ENCODE assay signal across 12 mouse cellular contexts in genomic region chr16:85133057-85133456, GRCm38 (mm10). TPM values are rescaled to one million over a fixed set of nuclear protein-coding genes. Genes with fewer than 3 reads are reported as not detected.
DNase-seq lines count a peak whose midpoint lies in the region; ATAC-seq and TF ChIP-seq lines count a peak whose summit lies in the region.
"Had no signal": no experiment of that assay in that cellular context is flagged by ENCODE, and none has a peak within 500 bp of the region (broad histone marks: within the 10 kb centered on the region; RNA-seq: fewer than 3 reads in every experiment).

No protein-coding gene starts in this region.

- H3K9ac ChIP-seq in heart, embryonic 12.5 days: no peak overlapping the region
- H3K9ac ChIP-seq in lung, embryonic 14.5 days: no peak overlapping the region
- no peak overlapping the region for H3K9ac ChIP-seq in embryonic facial prominence, embryonic 14.5 days (ENCODE audit: low read depth, low read length)
- no peak overlapping the region for H3K9ac ChIP-seq in liver, postnatal 0 days (replicated peaks)

- DNase-seq in heart, adult 18-20 months: no peak
- DNase-seq in lung, embryonic 14.5 days: peak; percentile 70
- no peak for DNase-seq in lung, postnatal 4 days
- DNase-seq in embryonic facial prominence, embryonic 14.5 days (ENCODE audit: low spot score): no peak
- no peak for DNase-seq in liver, postnatal 0 days
- DNase-seq in c-Kit-positive CD71-positive TER-119-positive erythroid progenitor cells, embryonic 14.5 days (ENCODE audit: low spot score): no peak
- DNase-seq in ovary, postnatal 36 days (ENCODE audit: low spot score): no peak
- DNase-seq: left cerebral cortex, postnatal 4 days; spleen, adult 18-20 months; thymus, postnatal 4 days had no signal

- H3K9me3 ChIP-seq in heart, embryonic 12.5 days (replicated peaks): no peaks in the 10 kb centered on the region
- no peaks in the 10 kb centered on the region for H3K9me3 ChIP-seq in lung, embryonic 14.5 days (ENCODE audit: low read depth, low read length)
- H3K9me3 ChIP-seq in embryonic facial prominence, embryonic 14.5 days (ENCODE audit: control insufficient read depth, low read length): no peaks in the 10 kb centered on the region
- no peaks in the 10 kb centered on the region for H3K9me3 ChIP-seq in liver, postnatal 0 days (ENCODE audit: low read length)

- no peaks in the 10 kb centered on the region for H3K27me3 ChIP-seq in heart, embryonic 12.5 days (replicated peaks)
- H3K27me3 ChIP-seq in lung, embryonic 14.5 days (ENCODE audit: insufficient read depth, low read length): no peaks in the 10 kb centered on the region
- no peaks in the 10 kb centered on the region for H3K27me3 ChIP-seq in embryonic facial prominence, embryonic 14.5 days (replicated peaks; ENCODE audit: control insufficient read depth, insufficient read depth, low read length)
- H3K27me3 ChIP-seq in liver, postnatal 0 days (ENCODE audit: insufficient read depth, low read length): no peaks in the 10 kb centered on the region

- TF ChIP-seq EP300 in liver, postnatal 0 days (IDR thresholded peaks at IDR 0.05; ENCODE audit: low read depth): no peak

- no peak for ATAC-seq in heart, embryonic 12.5 days (ENCODE audit: insufficient number of reproducible peaks, low FRiP score)
- ATAC-seq in lung, embryonic 14.5 days (ENCODE audit: insufficient read depth): peak; percentile 45; the same call in 1 of the 2 replicates
- ATAC-seq in embryonic facial prominence, embryonic 14.5 days (ENCODE audit: low read depth): no peak
- no peak for ATAC-seq in liver, postnatal 0 days
- ATAC-seq: hindbrain, postnatal 0 days had no signal

- H3K27ac ChIP-seq in heart, embryonic 12.5 days (ENCODE audit: poor library complexity, severe bottlenecking): peak overlapping the region; percentile 88
- H3K27ac ChIP-seq in lung, embryonic 14.5 days (ENCODE audit: low read depth): peak overlapping the region; percentile 94
- peak overlapping the region; percentile 83 for H3K27ac ChIP-seq in embryonic facial prominence, embryonic 14.5 days (replicated peaks; ENCODE audit: low read depth, low read length)
- H3K27ac ChIP-seq in liver, postnatal 0 days (ENCODE audit: low read depth): peak overlapping the region; percentile 73

- H3K4me2 ChIP-seq in heart, embryonic 12.5 days: peak overlapping the region; percentile 53
- H3K4me2 ChIP-seq in lung, embryonic 14.5 days: peak overlapping the region; percentile 55
- H3K4me2 ChIP-seq in embryonic facial prominence, embryonic 14.5 days (ENCODE audit: low read depth, low read length): peak overlapping the region; percentile 41; the same call in 1 of the 2 replicates
- peak overlapping the region; percentile 46 for H3K4me2 ChIP-seq in liver, postnatal 0 days (ENCODE audit: low read depth, low read length)

- H3K4me1 ChIP-seq in heart, embryonic 12.5 days (replicated peaks): peaks cover 69% of the 10 kb centered on the region
- H3K4me1 ChIP-seq in lung, embryonic 14.5 days (ENCODE audit: insufficient read depth): peaks cover 43% of the 10 kb centered on the region
- H3K4me1 ChIP-seq in embryonic facial prominence, embryonic 14.5 days (ENCODE audit: control insufficient read depth, insufficient read depth, low read length): peaks cover 42% of the 10 kb centered on the region
- peaks cover 18% of the 10 kb centered on the region for H3K4me1 ChIP-seq in liver, postnatal 0 days (ENCODE audit: insufficient read depth)

- H3K4me3 ChIP-seq in heart, embryonic 12.5 days: 0 out of 2 replicates have a peak overlapping the region, but pooled peaks have one; percentile 6
- H3K4me3 ChIP-seq in lung, embryonic 14.5 days (ENCODE audit: low read depth, low read length): 0 out of 2 replicates have a peak overlapping the region, but pooled peaks have one; percentile 2
- H3K4me3 ChIP-seq in embryonic facial prominence, embryonic 14.5 days (ENCODE audit: low read depth, low read length): no peak overlapping the region
- H3K4me3 ChIP-seq in liver, postnatal 0 days (ENCODE audit: low read depth, low read length): no peak overlapping the region

- TF ChIP-seq CTCF in lung, embryonic 14.5 days (IDR thresholded peaks at IDR 0.05; ENCODE audit: low read depth): no peak
- no peak for TF ChIP-seq CTCF in liver, postnatal 0 days (IDR thresholded peaks at IDR 0.05; ENCODE audit: low read depth)

- 0 out of 2 replicates have a peak, but pooled peaks cover 3% of the 10 kb centered on the region for H3K36me3 ChIP-seq in heart, embryonic 12.5 days
- 0 out of 2 replicates have a peak, but pooled peaks cover 3% of the 10 kb centered on the region for H3K36me3 ChIP-seq in lung, embryonic 14.5 days (ENCODE audit: insufficient read depth)
- no peaks in the 10 kb centered on the region for H3K36me3 ChIP-seq in embryonic facial prominence, embryonic 14.5 days (ENCODE audit: control insufficient read depth, insufficient read depth, low read length)
- H3K36me3 ChIP-seq in liver, postnatal 0 days (replicated peaks; ENCODE audit: insufficient read depth, low read length): no peaks in the 10 kb centered on the region

- 45% methylated on average over 8 of the region's 8 CpGs for WGBS in heart, embryonic 12.5 days
- 36% methylated on average over 8 of the region's 8 CpGs for WGBS in lung, embryonic 14.5 days
- 66% methylated on average over 8 of the region's 8 CpGs for WGBS in embryonic facial prominence, embryonic 14.5 days
- 49% methylated on average over 8 of the region's 8 CpGs for WGBS in liver, postnatal 0 days (ENCODE audit: insufficient replicate concordance)

RNA-seq across cellular contexts. Expression of gene App, which starts 40.5 kb away (rescaled TPM):
- polyA plus RNA-seq in heart, embryonic 12.5 days (2016; fragmentation: Nextera tagmentation; extraction: Ambion mirVana): 202 and 216 TPM in 2 replicates
- 100 to 1,000 TPM; 132 to 140 TPM for total RNA-seq in heart, adult 18-20 months (2021)
- polyA plus RNA-seq in lung, embryonic 14.5 days (2014; fragmentation: Nextera tagmentation; extraction: Ambion mirVana): 229 and 231 TPM in 2 replicates
- 239 and 259 TPM in 2 replicates for polyA plus RNA-seq in embryonic facial prominence, embryonic 14.5 days (2014; fragmentation: Nextera tagmentation; extraction: Ambion mirVana)
- polyA plus RNA-seq in liver, postnatal 0 days (2015; fragmentation: Nextera tagmentation; extraction: Ambion mirVana): 29.0 and 31.3 TPM in 2 replicates

Comparison
In these comparisons a context has a peak if more than half of its experiments do, and no peak if none do; other contexts are left out.
1. H3K4me3 ChIP-seq: peak in heart, embryonic 12.5 days (single experiment) and lung, embryonic 14.5 days (single experiment); none in embryonic facial prominence, embryonic 14.5 days (single experiment) and liver, postnatal 0 days (single experiment).
2. Peak in every context shown above with its lines, with median percentiles within 50 percentile points of each other: H3K27ac ChIP-seq and H3K4me2 ChIP-seq.